Mouse (Mus musculus) midbrain, embryonic 11.5 days (tissue): ENCODE data around the gene Tarbp2. TPM values are rescaled to one million over a fixed set of nuclear protein-coding genes. Genes with fewer than 3 reads are reported as not detected.

Source experiments
- ATAC-seq: fragments of 200-750 bp; cut with Nextera tagmentation; 2 replicates; pipeline ENCODE4 v1.8.0; 2017; ENCODE audit warnings: moderate TSS enrichment, moderate library complexity; ENCODE audit not compliant: low FRiP score
- DNase-seq: peaks from one replicate; pipeline ENCODE4 v3.0.0; 2015; ENCODE audit warnings: low spot score; ENCODE audit errors: missing footprints
- H3K27ac ChIP-seq: fragments of 300-500 bp; sonication (generic); 2 replicates; pipeline ENCODE4 v1.5.1; 2014; ENCODE audit warnings: low read depth, low read length
- H3K27me3 ChIP-seq: fragments of 300-500 bp; sonication (generic); 2 replicates; pipeline ENCODE4 v1.6.1; 2014; ENCODE audit warnings: mild to moderate bottlenecking, low read length, moderate library complexity, mixed read lengths; ENCODE audit not compliant: control insufficient read depth, insufficient read depth
- H3K36me3 ChIP-seq: fragments of 300-500 bp; sonication (generic); 2 replicates; pipeline ENCODE4 v1.6.1; 2014; ENCODE audit warnings: mild to moderate bottlenecking, low read length, moderate library complexity, mixed read lengths; ENCODE audit not compliant: control insufficient read depth, insufficient read depth
- H3K4me1 ChIP-seq: fragments of 300-500 bp; sonication (generic); 2 replicates; pipeline ENCODE4 v1.6.1; 2014; ENCODE audit warnings: low read length; ENCODE audit not compliant: control insufficient read depth, insufficient read depth
- H3K4me2 ChIP-seq: fragments of 300-500 bp; sonication (generic); 2 replicates; pipeline ENCODE4 v1.6.1; 2014; ENCODE audit warnings: mild to moderate bottlenecking, moderate library complexity
- H3K4me3 ChIP-seq: fragments of 300-500 bp; sonication (generic); 2 replicates; pipeline ENCODE4 v1.5.1; 2014; ENCODE audit warnings: low read depth, low read length
- H3K9ac ChIP-seq: fragments of 300-500 bp; sonication (generic); 2 replicates; pipeline ENCODE4 v1.6.1; 2014; ENCODE audit warnings: low read length
- H3K9me3 ChIP-seq: fragments of 300-500 bp; sonication (generic); 2 replicates; pipeline ENCODE4 v1.6.1; 2016; ENCODE audit warnings: low read length; ENCODE audit not compliant: control insufficient read depth
- WGBS: fragments of 180-500 bp; shearing (Covaris S2); extraction: QIAGEN DNeasy Blood & Tissue Kit; methylation state at CpG from one replicate; pipeline ENCODE4 v1.1.7; 2014; 5-methylcytosine and 5-hydroxymethylcytosine counted together
- polyA plus RNA-seq: library from polyadenylated mRNA; unstranded; fragments of >200 nt; fragmentation: Nextera tagmentation; extraction: Ambion mirVana; gene quantifications from 2 replicates; pipeline ENCODE4 v1.2.1, GENCODE M21; 2014

Tarbp2 gene
- polyA plus RNA-seq, 1 experiment from 2014 or later = 96.6 TPM

DNA sequence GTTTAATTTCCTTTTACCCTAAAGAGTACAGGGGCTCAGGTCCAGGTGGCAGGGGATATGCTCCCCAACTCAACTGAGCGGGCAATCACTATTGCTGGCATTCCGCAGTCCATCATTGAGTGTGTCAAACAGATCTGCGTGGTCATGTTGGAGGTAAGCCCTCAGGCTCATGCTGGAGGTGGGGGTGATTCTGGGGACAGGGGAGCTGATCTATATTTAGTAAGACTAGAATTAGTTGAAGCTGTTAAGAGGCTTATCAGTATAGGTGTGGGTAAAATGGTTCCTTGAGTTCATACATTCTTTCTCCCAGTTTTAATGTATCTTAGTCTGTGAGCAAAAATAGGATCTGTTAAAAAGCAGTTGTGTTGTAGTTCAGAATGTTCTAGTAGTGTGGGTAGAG, 34.9 kb upstream of the Tarbp2 start:
- Histone ChIP-seq H3K27me3 (no peaks in the 10 kb centered on the region), H3K9me3 (no peaks in the 10 kb centered on the region), H3K4me2 (no peak overlapping the region), H3K4me1 (no peaks in the 10 kb centered on the region), H3K27ac (no peak overlapping the region), H3K36me3 (peaks cover 36% of the 10 kb centered on the region), H3K4me3 (no peak overlapping the region), H3K9ac (no peak overlapping the region)
- no peak for ATAC-seq
- no peak for DNase-seq
- WGBS = 94% methylated on average over 3 of the region's 3 CpGs

GRCm38 (mm10) chr15:102485853-102486252, 32.1 kb upstream of the Tarbp2 start:
- 91% methylated on average over 12 of the region's 12 CpGs for WGBS
- Histone ChIP-seq H3K4me3 (no peak overlapping the region), H3K36me3 (peaks cover 39% of the 10 kb centered on the region), H3K9me3 (no peaks in the 10 kb centered on the region), H3K27me3 (no peaks in the 10 kb centered on the region), H3K4me1 (no peaks in the 10 kb centered on the region), H3K27ac (no peak overlapping the region), H3K4me2 (no peak overlapping the region), H3K9ac (no peak overlapping the region)
- DNase-seq = no peak
- ATAC-seq = no peak

DNA sequence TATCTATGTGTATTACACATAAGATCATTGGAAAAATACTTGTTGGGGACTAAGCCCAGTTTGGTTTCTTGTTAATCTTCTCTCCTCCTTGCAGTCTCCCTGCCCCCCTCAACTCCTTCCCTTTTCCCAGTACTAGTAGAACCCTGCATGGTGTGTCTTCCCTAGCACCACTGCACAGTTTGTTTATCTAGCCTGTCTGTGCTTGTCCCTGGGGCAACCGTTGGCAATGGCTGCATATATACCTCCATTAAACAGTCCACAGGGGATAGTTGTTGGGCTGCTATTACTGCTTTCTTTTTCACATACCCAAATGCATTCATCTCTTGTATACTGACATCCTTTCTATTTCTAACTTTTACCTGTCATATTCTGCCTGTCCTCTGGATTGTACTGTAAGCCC, 30.3 kb upstream of the Tarbp2 start:
- Histone ChIP-seq H3K4me2 (no peak overlapping the region), H3K36me3 (peaks cover 41% of the 10 kb centered on the region)
- no peak for ATAC-seq

DNA sequence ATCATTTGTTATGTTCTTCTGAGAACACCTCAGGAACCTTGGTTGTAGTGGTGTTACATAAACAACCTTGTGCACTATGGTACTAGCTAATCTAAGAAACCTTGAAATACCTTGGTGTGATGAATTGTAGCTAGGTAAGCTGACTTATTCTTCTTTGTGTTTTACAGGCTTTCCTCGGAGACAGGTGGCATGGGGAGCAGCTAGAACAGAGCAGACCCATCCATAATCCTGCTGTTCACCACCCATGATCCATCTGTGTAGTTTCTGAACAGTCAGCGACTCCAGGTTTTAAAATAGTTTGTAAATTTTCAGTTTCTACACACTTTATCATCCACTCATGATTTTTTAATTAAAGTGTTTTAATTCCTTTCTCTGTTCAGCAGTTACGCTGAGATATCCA, 19.7 kb upstream of the Tarbp2 start:
- H3K4me1 ChIP-seq = no peaks in the 10 kb centered on the region
- H3K27ac ChIP-seq = no peak overlapping the region
- no peaks in the 10 kb centered on the region for H3K9me3 ChIP-seq
- H3K36me3 ChIP-seq = peaks cover 38% of the 10 kb centered on the region
- H3K27me3 ChIP-seq = no peaks in the 10 kb centered on the region
- no peak overlapping the region for H3K4me3 ChIP-seq
- 87% methylated on average over 3 of the region's 3 CpGs for WGBS
- ATAC-seq (no peak), DNase-seq (peak; percentile 79)
- H3K4me2 ChIP-seq = no peak overlapping the region
- H3K9ac ChIP-seq = no peak overlapping the region

More for the DNA sequence above, 30.3 kb upstream of the Tarbp2 start:
- WGBS = 84% methylated on average over 1 of the region's 1 CpGs
- H3K4me1 ChIP-seq = no peaks in the 10 kb centered on the region
- H3K27ac ChIP-seq = no peak overlapping the region
- H3K9me3 ChIP-seq = no peaks in the 10 kb centered on the region
- DNase-seq = no peak
- H3K27me3 ChIP-seq = no peaks in the 10 kb centered on the region
- H3K4me3 ChIP-seq = no peak overlapping the region
- no peak overlapping the region for H3K9ac ChIP-seq

GRCm38 (mm10) chr15:102499370-102499769, 18.6 kb upstream of the Tarbp2 start:
- Histone ChIP-seq H3K9ac (no peak overlapping the region), H3K9me3 (no peaks in the 10 kb centered on the region), H3K4me1 (no peaks in the 10 kb centered on the region), H3K27me3 (no peaks in the 10 kb centered on the region), H3K36me3 (peaks cover 40% of the 10 kb centered on the region), H3K4me3 (no peak overlapping the region), H3K27ac (no peak overlapping the region), H3K4me2 (no peak overlapping the region)
- ATAC-seq = no peak
- WGBS = 82% methylated on average over 3 of the region's 3 CpGs
- peak; percentile 77 for DNase-seq

- ATAC-seq (no peak), DNase-seq (peak; percentile 82)
- Histone ChIP-seq H3K36me3 (peaks cover 40% of the 10 kb centered on the region), H3K4me3 (no peak overlapping the region), H3K9ac (no peak overlapping the region), H3K4me2 (no peak overlapping the region), H3K27ac (no peak overlapping the region), H3K9me3 (no peaks in the 10 kb centered on the region), H3K27me3 (no peaks in the 10 kb centered on the region), H3K4me1 (no peaks in the 10 kb centered on the region)
- WGBS = 90% methylated on average over 6 of the region's 6 CpGs
Measured at GRCm38 (mm10) chr15:102499851-102500250, 18.1 kb upstream of the Tarbp2 start.

GRCm38 (mm10) chr15:102500479-102500878, 17.5 kb upstream of the Tarbp2 start:
- no peaks in the 10 kb centered on the region for H3K27me3 ChIP-seq
- H3K4me3 ChIP-seq = no peak overlapping the region
- no peak overlapping the region for H3K27ac ChIP-seq
- peaks cover 40% of the 10 kb centered on the region for H3K36me3 ChIP-seq
- no peaks in the 10 kb centered on the region for H3K9me3 ChIP-seq
- no peaks in the 10 kb centered on the region for H3K4me1 ChIP-seq
- no peak overlapping the region for H3K4me2 ChIP-seq
- 91% methylated on average over 5 of the region's 5 CpGs for WGBS
- DNase-seq (no peak), ATAC-seq (no peak)
- H3K9ac ChIP-seq = no peak overlapping the region

DNA sequence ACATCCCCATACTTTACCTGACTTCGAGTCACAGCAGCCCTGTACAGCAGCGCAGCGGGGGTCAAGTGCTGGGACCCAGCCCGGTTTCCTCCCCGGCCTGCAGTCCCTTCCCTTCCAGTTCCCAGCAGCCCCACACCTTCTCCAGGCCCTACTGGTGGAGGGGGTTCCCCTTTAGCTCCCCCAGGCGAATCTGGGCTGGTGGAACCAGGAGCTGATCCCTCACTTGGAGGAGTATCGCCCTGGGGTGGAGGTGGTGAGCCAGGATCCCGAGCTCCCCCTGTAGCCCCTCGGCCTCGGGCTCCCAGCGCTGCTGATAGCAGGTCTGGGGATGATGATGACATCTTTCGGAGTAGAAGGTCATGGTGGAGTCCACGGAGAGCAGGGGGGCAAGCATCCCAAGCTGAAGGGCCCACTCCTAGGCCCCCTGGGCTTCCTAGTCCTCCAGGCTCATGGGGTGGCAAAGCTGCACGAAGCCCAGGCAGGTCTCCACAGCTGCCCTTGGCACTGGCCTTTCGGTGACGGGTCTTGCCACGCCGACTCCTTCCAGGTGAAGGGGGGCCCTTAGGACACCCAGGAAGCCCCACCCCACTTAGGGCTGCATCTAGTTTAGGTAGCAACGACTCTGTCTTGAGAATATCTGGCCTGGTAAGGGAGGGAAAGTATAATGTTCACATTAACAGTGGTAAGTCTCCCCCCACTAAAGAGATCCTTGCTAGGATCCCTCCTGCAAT, 16.7 kb upstream of the Tarbp2 start:
- Histone ChIP-seq H3K4me1 (no peaks in the 10 kb centered on the region), H3K27me3 (no peaks in the 10 kb centered on the region), H3K27ac (no peak overlapping the region), H3K36me3 (peaks cover 40% of the 10 kb centered on the region), H3K9me3 (no peaks in the 10 kb centered on the region), H3K4me2 (no peak overlapping the region), H3K4me3 (no peak overlapping the region), H3K9ac (no peak overlapping the region)
- ATAC-seq (0 out of 2 replicates have a peak, but pooled peaks have one; percentile 33), DNase-seq (peak; percentile 81)
- WGBS = 91% methylated on average over 19 of the region's 19 CpGs

DNA sequence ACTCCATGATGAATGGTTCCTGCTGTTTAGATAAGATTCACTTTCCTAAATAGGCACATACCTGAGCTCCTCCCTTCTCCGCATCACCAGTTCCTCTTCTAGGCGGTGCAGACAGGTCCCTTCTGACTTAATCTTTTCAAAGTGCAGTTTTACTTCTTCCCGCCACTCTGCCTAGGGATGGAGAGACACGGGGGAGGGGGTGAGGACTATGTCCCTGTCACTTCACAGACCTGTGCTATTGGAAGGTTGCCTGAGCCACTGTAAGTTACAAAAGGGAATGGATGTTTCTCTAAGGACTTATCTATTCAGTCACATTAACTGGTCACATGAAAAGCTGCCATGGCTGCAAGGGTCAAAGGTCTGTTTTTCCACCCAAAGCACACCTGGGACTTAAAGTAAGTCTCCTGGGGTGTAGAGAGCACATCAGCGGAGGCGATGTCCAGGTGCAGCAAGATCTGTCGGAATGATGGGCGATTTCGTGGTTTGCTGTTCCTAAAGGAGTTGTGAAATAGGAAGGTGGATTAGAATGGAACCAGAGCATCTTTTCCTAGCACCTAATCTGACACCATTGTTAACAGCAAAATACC, 15.6 kb upstream of the Tarbp2 start:
- ATAC-seq = no peak
- DNase-seq = peak; percentile 83
- H3K36me3 ChIP-seq = peaks cover 40% of the 10 kb centered on the region
- no peaks in the 10 kb centered on the region for H3K9me3 ChIP-seq
- H3K4me1 ChIP-seq = no peaks in the 10 kb centered on the region
- H3K27me3 ChIP-seq = no peaks in the 10 kb centered on the region
- no peak overlapping the region for H3K4me3 ChIP-seq
- H3K27ac ChIP-seq = no peak overlapping the region
- H3K9ac ChIP-seq = no peak overlapping the region
- 82% methylated on average over 9 of the region's 9 CpGs for WGBS
- H3K4me2 ChIP-seq = no peak overlapping the region
